Mouse (Mus musculus): Measurements from ENCODE around the gene Sema5a.

DNA sequence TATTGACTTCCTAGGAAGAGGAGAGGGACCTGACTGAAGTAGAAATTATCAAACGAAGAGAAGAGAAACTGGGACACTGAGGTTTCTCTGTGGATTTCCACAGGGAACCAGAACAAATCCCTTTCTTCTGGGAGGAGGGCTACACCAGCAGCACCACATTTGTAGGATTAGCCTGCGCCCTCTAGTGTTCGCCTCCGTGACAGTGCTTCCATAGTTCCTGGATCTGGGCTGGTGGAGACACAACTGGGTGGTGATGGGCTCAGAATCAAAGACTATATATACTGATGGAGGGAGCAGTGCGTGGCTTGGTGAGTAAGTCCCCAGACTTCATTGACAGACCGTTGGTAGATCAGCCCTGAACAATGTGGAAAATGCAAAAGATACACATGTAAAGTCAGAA is 193.0 kb downstream of the Sema5a start:
- TF ChIP-seq CTCF (IDR thresholded peaks at IDR 0.05; ENCODE audit: borderline replicate concordance, extremely low read depth, insufficient read depth, insufficient read length) (peak; percentile 83), POLR2A (IDR thresholded peaks at IDR 0.05; ENCODE audit: borderline replicate concordance, extremely low read depth, insufficient read depth, insufficient read length, poor library complexity, severe bottlenecking) (no peak)

Data from brain, embryonic 14.5 days (tissue).